Mouse (Mus musculus): ENCODE measurements around the gene Sirpb1b. TPM values are rescaled to one million over a fixed set of nuclear protein-coding genes. Genes with fewer than 3 reads are reported as not detected.

Sirpb1b gene
- polyA plus RNA-seq, 1 experiment from 2014 or later = not detected

Other genes starting within 250 kb of the Sirpb1b start
- gene Gm9733, start 242.8 kb downstream of the Sirpb1b start, polyA plus RNA-seq (2016; fragmentation: Nextera tagmentation; extraction: Ambion mirVana) = not detected in 2 replicates
- gene Sirpb1a, start 148.5 kb downstream of the Sirpb1b start, polyA plus RNA-seq (2016; fragmentation: Nextera tagmentation; extraction: Ambion mirVana) = not detected in 2 replicates